Comparison of ENCODE assay signal across 8 mouse cellular contexts in genomic region chr2:10048461-10048860, GRCm38 (mm10). TPM values are rescaled to one million over a fixed set of nuclear protein-coding genes. Genes with fewer than 3 reads are reported as not detected.
DNase-seq lines count a peak whose midpoint lies in the region; TF ChIP-seq lines count a peak whose summit lies in the region.

Taf3 (minus strand) TSS chr2:10048596.

- peak within 1 kb of the TSS; percentile 100 for H3K4me3 ChIP-seq in gastrocnemius, adult 2 months
- H3K4me3 ChIP-seq in megakaryocyte, embryonic 14.5 days (replicated peaks), result peak within 1 kb of the TSS; percentile 99

- H3K27ac ChIP-seq in gastrocnemius, adult 2 months, result peak within 1 kb of the TSS; percentile 92

- peaks cover 3% of the 10 kb centered on the region for H3K36me3 ChIP-seq in megakaryocyte, embryonic 14.5 days (replicated peaks; ENCODE audit: low read length)

- TF ChIP-seq CTCF in gastrocnemius, adult 2 months (IDR thresholded peaks at IDR 0.05), result no peak

- H3K9me3 ChIP-seq in megakaryocyte, embryonic 14.5 days, result no peaks in the 10 kb centered on the region

- H3K27me3 ChIP-seq in megakaryocyte, embryonic 14.5 days (replicated peaks), result no peaks in the 10 kb centered on the region

- intact Hi-C loops in gastrocnemius, adult 2 months (cut with DNase I), result no loop called here

- peaks cover 23% of the 10 kb centered on the region for H3K4me1 ChIP-seq in megakaryocyte, embryonic 14.5 days

- DNase-seq in WW6 (ENCODE audit: low read depth, low spot score), result peak; percentile 83
- peak; percentile 81 to 92 for DNase-seq in cerebellum, postnatal 4 days (ENCODE audit: low spot score in 2 of 2)
- peak; percentile 98 for DNase-seq in gastrocnemius, adult 2 months
- DNase-seq in hindlimb bud, embryonic 11.5 days (ENCODE audit: extremely low spot score, low read depth, low spot score), result peak; percentile 47
- DNase-seq in left cerebral cortex, adult 8-10 months (ENCODE audit: low spot score in 2 of 2), result peak; percentile 76 to 90
- DNase-seq in right cerebral cortex, postnatal 10 days (ENCODE audit: low spot score in 2 of 2), result peak; percentile 95 to 96
- DNase-seq in urinary bladder, postnatal 25 days (ENCODE audit: low spot score), result peak; percentile 91

RNA-seq across cellular contexts. Expression of gene Taf3, which starts in this region (rescaled TPM):
- total RNA-seq in gastrocnemius, adult 2 months (2021), result 10 to 100 TPM; 10.0 to 12.2 TPM
- 10 to 100 TPM; 12.8 to 14.9 (median 13.8) TPM for total RNA-seq in left cerebral cortex, adult 8-10 months (2022)
- polyA plus RNA-seq in megakaryocyte, embryonic 14.5 days (2012; ENCODE audit: insufficient read depth, low replicate concordance), result 17.0 and 19.0 TPM in 2 replicates

Comparison
In these comparisons a context has a peak if more than half of its experiments do, and no peak if none do; other contexts are left out.
1. Peak in every context shown above with its lines: DNase-seq, H3K4me3 ChIP-seq and H3K27ac ChIP-seq.
2. DNase-seq: peak in every context shown above with its lines; median percentile 98 in gastrocnemius, adult 2 months; 96 in right cerebral cortex, postnatal 10 days; 91 in urinary bladder, postnatal 25 days; 86 in cerebellum, postnatal 4 days; 83 in WW6; 83 in left cerebral cortex, adult 8-10 months; 47 in hindlimb bud, embryonic 11.5 days.